Mouse (Mus musculus) thymus, postnatal 25 days (tissue): ENCODE data around the gene Dlg2.

ENCODE experiments used
- DNase-seq: peaks from one replicate; pipeline ENCODE4 v3.0.0; 2022

Gene Dlg2

DNA sequence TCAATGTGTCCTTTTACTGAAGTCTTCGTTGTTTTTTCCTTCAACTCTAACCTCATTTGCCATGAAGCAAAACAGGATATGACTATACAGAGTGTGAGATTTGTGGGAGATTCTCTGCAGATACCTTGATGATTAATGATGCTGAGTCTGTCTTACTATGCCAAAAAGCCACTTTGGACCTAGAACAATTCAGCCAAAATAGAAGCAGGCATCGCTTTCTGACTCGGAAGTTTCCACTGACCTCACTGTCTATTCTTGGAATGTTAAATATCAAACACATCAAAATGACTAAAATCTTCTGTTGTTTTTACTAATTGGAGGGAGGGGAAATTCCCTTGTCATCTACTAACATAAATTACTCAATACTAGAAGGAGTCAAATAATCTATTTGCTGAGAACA is 1657.8 kb downstream of the Dlg2 start:
- no peak for DNase-seq

- no peak for DNase-seq
Measured at GRCm38 (mm10) chr7:92135624-92136023, 1659.2 kb downstream of the Dlg2 start.

- DNase-seq: no peak
Measured at GRCm38 (mm10) chr7:92140051-92140817, 1663.8 kb downstream of the Dlg2 start.

GRCm38 (mm10) chr7:92147499-92147898 is 1671.0 kb downstream of the Dlg2 start:
- no peak for DNase-seq

DNA sequence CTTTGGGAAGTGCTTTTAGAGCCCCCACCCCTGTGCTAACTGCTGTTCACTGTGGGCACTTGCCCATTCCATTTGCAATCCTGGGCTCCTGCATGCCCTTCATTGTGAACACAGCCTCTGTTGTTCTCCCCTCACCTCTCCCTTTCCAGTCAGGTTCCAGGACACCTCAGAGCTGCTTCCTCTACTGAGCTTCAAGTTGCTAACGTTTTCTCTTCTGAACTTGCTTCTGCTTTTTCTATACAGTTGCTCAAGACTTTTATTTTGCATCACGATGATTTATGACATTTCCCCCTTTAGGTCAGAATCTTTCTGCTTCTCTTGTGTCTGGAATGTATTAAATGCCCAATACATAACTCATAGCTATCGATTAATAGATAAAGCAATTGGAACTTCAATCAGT is 1674.3 kb downstream of the Dlg2 start:
- no peak for DNase-seq

GRCm38 (mm10) chr7:92154603-92155002 is 1678.1 kb downstream of the Dlg2 start:
- DNase-seq: no peak

DNA sequence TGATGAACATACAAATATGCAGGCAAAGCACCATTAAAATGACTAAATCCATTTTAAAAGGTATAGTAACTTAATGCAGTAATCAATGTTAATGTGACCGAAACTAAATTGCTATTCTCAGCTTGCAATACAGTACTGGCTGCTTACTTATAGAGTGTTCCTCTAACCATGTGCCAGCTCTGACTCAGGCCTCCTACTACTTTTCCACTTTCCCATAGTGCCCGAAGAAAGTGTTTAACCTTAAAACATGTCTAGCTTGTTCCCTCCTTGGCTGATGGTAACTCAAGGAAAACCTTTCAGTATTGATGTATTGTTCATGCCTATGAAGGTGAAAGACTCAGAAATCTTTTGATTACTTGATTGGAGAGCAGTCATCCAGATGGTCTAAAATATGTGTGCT is 1686.7 kb downstream of the Dlg2 start:
- DNase-seq: no peak

DNA sequence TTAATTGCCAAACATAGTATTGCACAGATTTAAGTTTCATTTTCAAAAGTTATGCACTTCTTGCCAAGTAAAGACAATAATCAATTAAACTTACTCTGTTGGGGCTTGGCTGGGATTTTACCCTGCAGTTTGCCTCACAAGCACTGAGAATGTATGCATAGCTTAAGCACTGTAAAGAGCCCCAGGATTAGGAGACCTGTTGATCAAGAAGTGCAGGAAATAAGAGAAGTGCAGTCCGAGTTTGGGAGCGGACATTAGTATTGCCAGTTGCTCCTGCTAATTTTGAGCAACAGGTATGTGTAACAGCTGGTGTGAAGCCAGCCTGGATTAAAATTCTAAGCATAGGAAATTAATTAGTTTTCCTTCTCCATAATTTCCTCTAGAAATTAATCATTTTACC is 1687.8 kb downstream of the Dlg2 start:
- no peak for DNase-seq

- no peak for DNase-seq
Measured at GRCm38 (mm10) chr7:92164875-92165518, 1688.5 kb downstream of the Dlg2 start.

DNA sequence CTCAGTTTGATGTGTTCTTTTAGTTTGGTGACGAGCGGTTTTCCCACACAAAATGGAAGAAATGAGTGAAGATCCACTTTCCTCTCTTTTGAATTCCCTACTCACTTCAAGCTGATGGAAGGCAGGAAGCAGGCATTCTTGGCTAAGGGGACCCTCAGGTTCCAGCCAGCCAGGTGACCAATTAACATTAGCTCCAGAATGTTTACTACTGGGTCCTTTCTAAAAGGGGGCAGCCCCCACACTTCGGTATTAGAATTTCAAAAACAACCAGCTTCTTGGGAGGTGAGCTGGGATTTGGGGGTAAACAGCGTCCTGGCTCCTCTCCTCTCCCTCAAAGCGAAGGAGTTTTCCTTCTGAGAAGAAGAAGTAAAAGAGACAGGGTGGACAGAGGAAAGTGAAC is 1703.6 kb downstream of the Dlg2 start:
- no peak for DNase-seq

DNA sequence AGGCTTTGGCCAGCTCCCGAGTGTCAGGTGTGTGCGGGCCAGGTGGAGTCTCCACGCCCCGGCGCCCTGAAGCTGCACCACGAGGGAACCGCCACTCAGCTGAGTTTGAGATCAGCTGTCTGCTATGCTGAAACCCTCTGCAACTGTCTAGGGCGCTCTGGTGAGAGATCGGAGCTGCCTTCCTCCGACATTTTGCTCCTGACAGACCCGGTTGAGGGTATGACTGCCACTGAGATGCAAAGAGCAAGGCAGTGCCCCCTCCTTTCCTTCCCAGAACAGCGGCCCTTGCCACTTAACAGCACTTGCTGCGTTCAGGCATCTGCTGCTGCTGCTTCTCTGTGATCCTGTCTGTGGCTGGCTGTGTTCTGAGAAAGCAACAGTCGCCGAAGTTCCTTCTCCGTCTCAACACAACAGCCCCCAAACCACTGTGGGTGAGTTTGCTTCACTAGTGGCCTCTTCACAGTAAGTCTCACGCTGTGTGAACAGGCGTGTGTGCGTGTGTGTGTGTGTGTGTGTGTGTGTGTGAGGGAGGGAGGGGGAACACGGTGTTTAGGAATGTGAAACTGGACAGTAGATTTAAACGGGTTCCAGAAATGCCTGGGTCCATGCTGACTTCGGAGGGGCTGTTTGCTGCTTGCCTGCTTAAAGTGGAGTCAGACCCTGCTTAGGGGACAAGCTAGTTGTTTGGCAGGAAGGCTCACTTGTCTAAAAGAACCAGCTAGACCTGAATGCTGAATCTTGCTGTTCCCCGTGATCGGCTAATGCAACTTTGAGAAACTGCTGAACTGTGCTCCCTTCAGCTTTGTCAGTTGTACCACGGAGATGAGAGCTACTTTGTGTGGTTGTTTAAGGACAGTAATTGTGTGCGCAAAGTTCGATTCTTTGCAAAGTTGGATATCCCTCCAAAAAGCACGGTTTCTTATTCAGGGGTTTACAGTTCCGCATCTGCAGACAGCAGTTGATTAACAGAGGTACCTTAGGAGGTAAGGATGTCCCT is 1704.4 kb downstream of the Dlg2 start:
- peak; percentile 10 for DNase-seq

GRCm38 (mm10) chr7:92181959-92182612 is 1705.6 kb downstream of the Dlg2 start:
- DNase-seq: no peak

DNA sequence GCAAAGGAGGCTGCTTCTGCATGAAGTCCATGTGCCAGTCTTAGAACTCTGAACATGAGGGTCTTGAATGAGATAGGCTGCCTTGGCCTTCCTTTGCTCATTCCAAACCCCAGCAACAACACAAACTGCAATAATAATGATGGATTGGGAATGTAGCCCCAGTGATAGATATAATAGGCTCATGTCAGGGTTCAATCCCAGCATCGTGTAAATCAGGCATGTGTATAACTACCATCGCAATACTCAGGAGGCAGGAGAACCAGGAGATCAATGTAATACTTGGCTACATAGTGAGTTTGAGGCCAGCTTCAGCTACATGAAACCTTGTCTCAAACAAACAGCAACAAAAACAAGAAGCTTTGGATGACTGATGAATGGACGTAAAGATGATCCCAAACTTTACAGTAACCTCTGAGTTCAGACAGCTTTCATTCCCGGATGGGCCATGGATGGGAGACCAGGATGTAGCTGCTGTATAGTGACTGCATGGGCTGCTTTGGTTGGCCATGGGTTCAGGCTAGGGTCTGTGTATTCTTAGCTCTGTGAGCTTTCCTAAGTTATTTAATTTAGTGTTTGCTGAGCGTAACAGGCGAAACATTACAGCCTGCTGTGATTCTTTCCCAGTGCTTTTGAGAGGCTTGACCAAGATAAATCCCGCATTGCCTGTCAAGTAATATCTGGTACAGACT is 1708.0 kb downstream of the Dlg2 start:
- no peak for DNase-seq

DNA sequence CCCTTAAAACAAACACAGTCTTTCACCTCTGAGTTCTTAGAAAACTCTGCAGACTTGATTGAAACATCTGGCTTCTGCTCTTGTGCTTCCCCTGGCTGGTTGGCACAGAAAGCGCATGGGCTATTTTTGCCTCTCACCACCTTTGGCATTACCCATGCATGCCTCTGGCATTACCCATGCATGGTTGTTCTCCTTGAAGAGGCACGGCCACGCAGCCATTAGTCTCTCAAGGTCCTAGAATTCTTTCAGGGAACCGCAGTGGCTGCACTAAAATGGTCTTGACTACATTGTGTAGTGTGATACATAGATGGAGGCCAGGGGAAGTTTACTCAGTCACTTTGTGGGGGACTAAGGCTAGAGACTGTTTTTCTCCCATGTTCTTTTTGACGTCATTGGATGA is 1709.9 kb downstream of the Dlg2 start:
- no peak for DNase-seq

DNA sequence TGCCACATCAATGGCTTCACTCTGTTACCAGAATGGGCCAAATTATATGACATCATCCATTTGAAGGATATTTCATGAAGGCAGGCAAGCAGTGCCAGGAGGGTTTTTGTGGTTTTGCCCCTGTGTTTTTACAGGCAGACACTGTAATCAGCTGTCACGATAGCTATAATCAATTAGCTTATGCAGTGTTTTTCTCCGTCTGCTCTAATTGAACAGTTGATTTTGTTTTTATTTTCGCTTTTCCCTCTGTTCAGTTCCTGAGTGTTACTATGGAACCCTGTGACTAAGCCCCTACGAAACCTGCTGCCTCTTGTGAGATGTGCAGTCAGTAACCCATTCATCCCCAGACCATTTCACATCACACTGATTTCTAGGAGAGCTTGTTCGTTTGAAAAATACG is 1712.7 kb downstream of the Dlg2 start:
- no peak for DNase-seq

DNA sequence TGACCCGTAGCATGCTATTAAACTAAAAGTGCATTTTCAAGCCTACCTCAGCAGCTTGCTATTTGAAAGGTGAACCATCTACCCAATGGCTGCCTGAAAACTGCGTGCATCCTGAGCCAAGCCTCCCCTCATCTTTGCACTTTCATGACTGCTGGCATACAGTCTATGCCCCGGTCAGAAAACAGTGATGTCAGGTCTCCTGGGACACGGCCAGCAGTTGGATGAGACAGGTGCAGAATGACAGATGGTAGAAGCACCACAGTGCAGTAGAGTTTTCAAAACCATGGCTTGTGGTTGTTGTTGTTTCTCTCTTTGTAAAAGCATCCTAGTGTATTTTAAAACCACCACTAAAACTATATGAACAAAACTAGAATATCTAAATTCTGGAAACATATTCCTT is 1719.5 kb downstream of the Dlg2 start:
- DNase-seq: no peak

GRCm38 (mm10) chr7:92197621-92198020 is 1721.1 kb downstream of the Dlg2 start:
- no peak for DNase-seq

GRCm38 (mm10) chr7:92199131-92199530 is 1722.7 kb downstream of the Dlg2 start:
- DNase-seq: no peak

DNA sequence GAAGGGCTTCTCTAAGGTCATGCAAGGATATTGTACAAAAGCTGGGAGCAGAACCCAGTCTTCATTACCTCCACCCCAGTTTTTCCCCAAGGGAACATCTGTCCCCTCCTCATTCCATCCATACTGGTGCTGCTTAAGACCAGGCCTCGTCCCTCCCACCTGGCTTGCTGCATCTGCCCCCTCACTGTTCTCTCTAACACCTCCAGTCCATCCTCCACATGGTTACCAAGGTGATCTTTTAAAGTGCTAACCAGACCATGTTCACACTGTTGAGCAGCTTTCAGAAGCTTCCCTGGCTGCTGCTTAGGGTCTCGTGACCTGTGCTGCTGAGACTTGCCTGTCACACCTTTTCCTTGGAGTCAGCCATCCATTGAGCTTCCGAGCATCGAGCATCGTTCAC is 1734.2 kb downstream of the Dlg2 start:
- no peak for DNase-seq

- no peak for DNase-seq
Measured at GRCm38 (mm10) chr7:92213751-92214150, 1737.3 kb downstream of the Dlg2 start.

- DNase-seq: no peak
Measured at GRCm38 (mm10) chr7:92218171-92218570, 1741.7 kb downstream of the Dlg2 start.

DNA sequence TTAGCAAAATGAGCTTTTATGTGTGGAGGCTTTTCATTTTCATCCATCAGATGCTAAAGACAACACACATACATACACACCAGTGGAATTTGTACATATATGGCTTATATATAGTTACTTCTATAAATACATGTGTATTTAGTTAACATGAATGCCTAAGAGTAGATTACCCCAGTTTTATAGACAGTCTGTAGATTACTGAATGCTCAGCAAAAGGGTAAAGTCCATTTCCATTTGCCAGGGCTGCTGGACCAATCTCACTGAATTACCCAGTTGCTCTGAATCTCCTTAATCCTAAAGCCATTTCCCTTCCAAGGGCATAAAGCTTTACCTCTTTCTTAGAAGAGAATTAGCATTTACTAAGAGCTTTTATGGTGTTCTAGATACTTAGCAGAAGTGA is 1744.1 kb downstream of the Dlg2 start:
- no peak for DNase-seq
